Mouse (Mus musculus) mouse trophoblast stem cell (cell line): ENCODE data around the gene Ppcs.

Source experiments
- in situ Hi-C, 2 experiments: fragments of 300-500 bp; cut with MseI, MboI; formaldehyde crosslinking; loops; 2 replicates in 1 of 2; 3 replicates in 1 of 2; pipeline ENCODE4 v1.15.1; 2025

Gene Ppcs

DNA sequence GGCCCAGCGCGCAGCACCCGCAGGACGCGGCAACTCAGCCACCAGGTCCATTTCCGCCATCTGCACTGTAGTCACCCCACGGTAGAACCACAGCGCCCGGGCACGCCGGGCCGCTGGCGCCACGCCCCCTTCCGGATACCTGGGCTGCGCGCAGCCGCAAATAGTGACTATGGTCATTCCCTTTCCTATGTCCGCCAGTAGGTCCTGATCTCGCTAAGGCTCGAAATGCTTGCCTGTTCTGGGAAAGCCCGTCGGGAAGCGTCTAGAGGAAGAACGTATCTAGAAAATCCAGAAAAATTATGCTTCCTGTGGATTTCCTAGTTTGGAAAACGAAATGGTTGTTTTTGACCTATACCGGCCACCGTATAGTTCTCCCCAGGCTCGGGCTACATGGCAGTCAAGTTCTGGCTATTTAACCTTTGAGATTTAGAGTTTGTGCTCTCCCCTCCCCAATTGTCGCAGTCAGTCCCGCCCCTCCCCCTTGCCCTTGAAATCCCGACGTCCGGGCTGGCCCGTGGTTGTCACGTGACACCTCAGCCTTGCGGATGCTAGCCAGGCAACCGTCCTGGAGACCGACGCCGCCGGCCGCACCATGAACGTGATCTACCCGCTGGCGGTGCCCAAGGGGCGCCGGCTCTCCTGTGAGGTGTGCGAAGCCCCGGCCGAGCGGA, at the start of gene Ppcs, which contains the start of gene Zmynd12:
Gene Ppcs, minus strand, starts transcription at position 127 of the 671 bp plus-strand sequence.
Gene Zmynd12, plus strand, starts transcription at position 521 of the 671 bp plus-strand sequence.
- in situ Hi-C loops: no loop called here

DNA sequence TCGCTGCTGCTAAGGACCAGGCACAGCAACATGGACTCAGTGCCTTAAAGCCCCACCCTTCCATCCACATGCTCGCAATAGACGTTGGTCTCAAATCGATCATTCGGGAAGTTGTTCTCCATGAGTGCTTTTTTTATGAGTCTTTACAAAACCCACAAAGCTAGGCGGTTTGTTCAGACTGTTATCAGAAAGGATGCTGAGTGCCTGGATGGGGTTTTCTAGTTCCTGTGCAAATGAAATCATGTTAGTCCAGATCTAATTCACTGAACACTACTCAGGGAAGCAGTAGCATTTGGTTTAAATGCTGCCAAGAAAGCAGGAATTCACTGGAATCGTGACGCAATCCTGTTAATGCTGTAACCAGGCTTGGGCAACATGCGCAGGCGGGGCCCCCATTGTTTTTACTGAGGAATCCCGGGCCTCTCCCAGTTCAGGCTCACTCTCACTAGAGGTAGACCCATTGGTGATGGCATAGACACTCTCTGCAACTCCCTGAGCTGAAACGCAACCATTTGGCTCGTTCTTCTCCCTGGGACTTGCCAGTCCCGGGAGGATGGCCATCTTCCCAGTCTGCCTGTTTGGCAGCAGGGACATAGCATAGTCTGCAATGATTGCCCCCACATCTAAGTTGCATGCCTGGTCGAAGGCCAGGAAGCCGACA, 45.6 kb upstream of the Ppcs start:
- in situ Hi-C loops: loop anchor here in 1 of 2 experiments (10.0 kb wide), 1 partner anchor 223 kb away; no protein-coding TSS in a partner anchor

DNA sequence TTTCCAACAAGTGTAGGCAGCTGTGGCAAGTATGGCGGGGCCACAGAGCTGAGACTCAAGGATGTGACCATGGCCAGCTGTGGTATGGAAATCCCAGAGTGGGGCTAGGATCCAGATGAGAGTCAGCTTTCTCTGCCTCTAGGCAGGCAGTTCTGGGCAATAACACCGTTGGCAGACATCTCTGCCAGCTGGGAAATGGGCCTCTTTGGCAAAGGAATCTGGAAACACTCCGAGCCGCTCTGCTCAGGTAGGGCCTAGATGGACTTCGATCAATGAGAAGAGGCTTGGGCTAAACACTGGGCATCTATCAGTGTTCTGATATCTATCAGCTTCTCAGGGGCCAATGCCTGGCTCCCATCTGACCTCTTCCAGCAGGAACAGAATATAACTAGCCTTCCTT, 43.6 kb upstream of the Ppcs start:
- in situ Hi-C loops: loop anchor here in 1 of 2 experiments (10.0 kb wide), 1 partner anchor 221 kb away; no protein-coding TSS in a partner anchor

- in situ Hi-C loops: loop anchor here in 1 of 2 experiments (10.0 kb wide), 1 partner anchor 219 kb away; no protein-coding TSS in a partner anchor
Measured at GRCm38 (mm10) chr4:119463756-119464419, 41.7 kb upstream of the Ppcs start.

- in situ Hi-C loops: loop anchor here in 1 of 2 experiments (10.0 kb wide), 1 partner anchor 218 kb away; no protein-coding TSS in a partner anchor
Measured at GRCm38 (mm10) chr4:119462858-119463755, 40.9 kb upstream of the Ppcs start.

DNA sequence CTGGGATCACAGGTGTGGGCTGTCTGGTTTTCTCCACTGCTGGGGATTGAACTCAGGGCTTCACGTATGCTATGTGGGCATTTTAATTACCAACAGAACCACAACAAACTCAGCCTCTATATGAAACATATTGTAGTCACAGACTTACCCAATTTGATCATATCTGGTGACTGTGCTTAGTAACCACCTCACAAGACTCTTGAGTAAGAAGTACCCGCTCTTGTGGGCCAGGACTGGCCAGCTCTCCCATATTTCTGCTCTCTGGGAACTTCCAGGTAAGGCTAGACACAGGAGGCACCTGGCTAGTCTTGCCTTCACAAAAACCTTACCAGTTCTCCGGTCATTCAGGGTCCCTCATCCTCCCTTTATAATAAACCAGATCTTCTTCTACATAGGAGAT, 40.2 kb upstream of the Ppcs start:
- in situ Hi-C loops: loop anchor here in 1 of 2 experiments (10.0 kb wide), 1 partner anchor 218 kb away; no protein-coding TSS in a partner anchor

- in situ Hi-C loops: loop anchor here in 1 of 2 experiments (10.0 kb wide), 1 partner anchor 216 kb away; no protein-coding TSS in a partner anchor
Measured at GRCm38 (mm10) chr4:119460728-119461141, 38.5 kb upstream of the Ppcs start.

DNA sequence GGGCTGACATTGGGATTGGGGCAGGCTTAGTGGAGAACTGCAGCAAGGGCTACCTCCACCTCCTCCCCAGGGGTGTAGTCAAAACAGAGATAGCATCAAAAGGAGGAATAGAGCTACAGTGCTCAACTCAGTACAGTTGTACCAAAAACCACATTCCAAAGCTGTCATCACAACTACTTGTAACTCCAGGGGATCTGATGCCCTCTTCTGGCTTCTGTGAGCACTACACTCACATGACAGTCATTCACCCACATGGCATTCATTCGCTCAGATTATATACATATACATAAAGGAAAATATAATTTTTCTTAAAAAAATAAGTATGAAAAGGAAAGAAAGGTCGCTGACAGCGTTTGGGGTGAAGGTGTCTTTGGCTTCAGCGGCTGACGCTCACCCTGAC, 38.1 kb upstream of the Ppcs start:
- in situ Hi-C loops: loop anchor here in 1 of 2 experiments (10.0 kb wide), 1 partner anchor 215 kb away; no protein-coding TSS in a partner anchor

DNA sequence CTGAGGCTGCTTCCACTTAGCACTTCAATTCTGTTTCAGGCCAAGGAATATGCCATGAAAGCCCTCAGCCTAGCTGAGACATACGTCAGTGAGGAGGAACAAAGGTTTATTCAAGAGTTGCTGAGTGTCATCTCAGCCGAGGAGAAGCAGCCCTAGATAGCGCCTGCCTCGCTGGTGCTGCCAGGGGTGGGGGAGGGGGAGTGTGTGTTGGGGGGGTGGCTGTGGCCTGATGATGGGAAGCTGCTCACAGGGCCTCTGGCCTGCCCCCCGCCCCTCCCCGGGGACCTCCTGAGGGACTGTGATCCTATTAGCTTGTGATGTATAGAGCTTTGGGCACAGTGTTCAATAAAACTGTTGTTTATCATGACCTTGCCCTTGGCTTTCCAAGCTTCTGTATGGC, 31.3 kb upstream of the Ppcs start:
- in situ Hi-C loops: no loop called here

DNA sequence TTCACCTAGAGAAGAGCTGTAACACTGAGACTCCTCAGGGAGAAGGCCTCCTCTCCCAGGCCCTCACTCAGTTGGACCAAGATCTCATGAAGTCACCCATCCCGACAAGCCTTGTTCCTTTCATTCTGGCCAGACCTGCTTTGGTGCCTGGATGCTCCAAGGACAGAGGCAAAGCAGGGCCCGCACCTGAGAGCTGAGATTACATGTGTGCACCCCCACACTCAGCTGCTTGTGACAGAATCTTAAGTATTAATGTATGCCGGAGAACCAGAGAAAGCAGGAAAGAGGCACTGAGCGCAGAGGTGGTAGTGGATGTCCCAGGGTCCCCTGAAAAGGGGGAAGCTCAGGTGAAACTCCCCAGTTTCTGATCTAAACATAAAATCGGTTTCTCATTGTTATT, 30.9 kb upstream of the Ppcs start:
- in situ Hi-C loops: no loop called here

GRCm38 (mm10) chr4:119450436-119450835, 28.2 kb upstream of the Ppcs start:
- in situ Hi-C loops: no loop called here

GRCm38 (mm10) chr4:119447786-119448185, 25.6 kb upstream of the Ppcs start:
- in situ Hi-C loops: no loop called here

- in situ Hi-C loops: no loop called here
Measured at GRCm38 (mm10) chr4:119447261-119447660, 25.0 kb upstream of the Ppcs start.

- in situ Hi-C loops: no loop called here
Measured at GRCm38 (mm10) chr4:119442539-119442938, 20.3 kb upstream of the Ppcs start.

- in situ Hi-C loops: no loop called here
Measured at GRCm38 (mm10) chr4:119441836-119442235, 19.6 kb upstream of the Ppcs start.

GRCm38 (mm10) chr4:119437936-119438335, 15.7 kb upstream of the Ppcs start:
- in situ Hi-C loops: no loop called here

DNA sequence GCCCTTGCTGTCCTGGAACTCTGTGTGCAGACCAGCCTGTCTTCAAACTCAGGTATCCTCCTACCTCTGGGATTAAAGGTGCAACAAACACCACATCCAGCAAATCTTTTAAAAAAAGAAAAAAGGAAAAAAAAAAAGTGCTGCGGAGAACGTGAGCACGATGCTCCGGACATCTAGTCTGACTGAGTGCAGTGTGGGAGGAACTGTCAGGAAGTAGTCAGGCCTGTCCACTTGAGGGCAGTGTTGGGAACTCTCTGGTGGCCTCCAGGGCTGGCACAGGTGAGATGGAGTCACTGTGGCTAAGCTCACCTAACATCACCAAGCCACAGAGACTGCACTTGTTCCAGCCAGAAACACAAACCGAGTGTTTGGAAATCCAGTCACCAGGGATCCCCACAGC, 8.5 kb upstream of the Ppcs start:
- in situ Hi-C loops: no loop called here

DNA sequence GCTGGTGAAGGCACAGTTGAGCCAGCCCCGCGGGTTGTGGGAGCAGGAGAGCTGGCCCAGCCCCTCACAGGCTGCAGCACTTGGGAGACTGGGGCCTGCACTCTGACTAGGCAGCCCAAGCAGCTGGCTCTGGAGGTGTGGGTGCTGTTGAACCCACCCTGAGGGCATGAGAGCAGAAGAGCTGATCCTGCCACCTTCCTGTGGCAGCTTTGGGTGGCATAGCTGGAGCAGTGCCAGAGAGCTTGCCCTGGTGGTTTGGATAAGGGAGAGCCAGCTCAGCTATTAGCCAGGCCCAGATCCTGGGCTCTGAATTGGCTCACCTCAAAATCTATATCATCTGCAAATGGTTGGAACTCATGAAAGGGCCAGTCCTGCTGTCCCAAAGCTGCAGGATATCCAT, 5.5 kb upstream of the Ppcs start:
- in situ Hi-C loops: no loop called here

DNA sequence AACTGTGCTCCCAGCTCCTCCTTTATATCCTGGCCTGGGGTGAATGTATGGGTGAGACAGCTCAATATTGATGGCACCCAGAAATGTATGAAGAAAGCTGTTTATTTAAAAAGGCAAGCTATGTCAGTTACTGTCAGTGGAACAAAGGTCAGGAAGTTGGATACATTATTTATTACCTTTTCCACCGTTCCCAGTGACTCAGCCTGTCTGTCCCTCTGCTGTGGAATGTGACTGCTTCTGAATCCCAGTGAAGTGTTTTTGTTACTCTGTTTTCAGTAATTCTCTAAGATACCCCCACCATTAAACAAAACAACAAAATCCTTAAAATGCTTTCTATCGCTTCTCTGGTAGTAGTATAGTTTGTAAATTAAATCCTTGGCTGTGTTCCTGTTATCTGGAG, 3.4 kb upstream of the Ppcs start:
- in situ Hi-C loops: no loop called here

- in situ Hi-C loops: no loop called here
Measured at GRCm38 (mm10) chr4:119425077-119425476, 2.9 kb upstream of the Ppcs start.

- in situ Hi-C loops: no loop called here
Measured at GRCm38 (mm10) chr4:119421921-119422293, 313 bp downstream of the Ppcs start.
